Mouse (Mus musculus): ENCODE results near the gene Prss56.

The Prss56 gene

GRCm38 (mm10) chr1:87183013-87183412, at the start of gene Prss56:
Prss56 (plus strand) TSS chr1:87183313.
- DNase-seq, result no peak

GRCm38 (mm10) chr1:87141550-87141949, 41.6 kb upstream of the Prss56 start:
- no peak for DNase-seq

- no peak for DNase-seq
Measured at GRCm38 (mm10) chr1:87142456-87142855, 40.7 kb upstream of the Prss56 start.

GRCm38 (mm10) chr1:87143141-87143540, 40.0 kb upstream of the Prss56 start:
- DNase-seq, result no peak

- no peak for DNase-seq
Measured at GRCm38 (mm10) chr1:87149422-87149821, 33.7 kb upstream of the Prss56 start.

GRCm38 (mm10) chr1:87151286-87151685, 31.8 kb upstream of the Prss56 start:
- no peak for DNase-seq

- DNase-seq, result no peak
Measured at GRCm38 (mm10) chr1:87153776-87154500, 29.2 kb upstream of the Prss56 start.

GRCm38 (mm10) chr1:87154501-87155120, 28.5 kb upstream of the Prss56 start:
- DNase-seq, result no peak

GRCm38 (mm10) chr1:87155531-87156198, 27.4 kb upstream of the Prss56 start:
- DNase-seq, result no peak

- no peak for DNase-seq
Measured at GRCm38 (mm10) chr1:87156199-87156587, 26.9 kb upstream of the Prss56 start, which contains the start of gene Ecel1. Ecel1 (minus strand) TSS chr1:87156521.

- DNase-seq, result no peak
Measured at GRCm38 (mm10) chr1:87159396-87159795, 23.7 kb upstream of the Prss56 start.

GRCm38 (mm10) chr1:87164164-87164795, 18.8 kb upstream of the Prss56 start:
- no peak for DNase-seq

GRCm38 (mm10) chr1:87164796-87165184, 18.3 kb upstream of the Prss56 start:
- no peak for DNase-seq

GRCm38 (mm10) chr1:87170458-87170857, 12.7 kb upstream of the Prss56 start:
- DNase-seq, result no peak

GRCm38 (mm10) chr1:87171312-87171711, 11.8 kb upstream of the Prss56 start:
- DNase-seq, result no peak

GRCm38 (mm10) chr1:87172316-87172715, 10.8 kb upstream of the Prss56 start:
- no peak for DNase-seq

- DNase-seq, result peak; percentile 43
Measured at GRCm38 (mm10) chr1:87174006-87174955, 8.8 kb upstream of the Prss56 start.

GRCm38 (mm10) chr1:87175852-87176292, 7.2 kb upstream of the Prss56 start:
- DNase-seq, result no peak

- DNase-seq, result no peak
Measured at GRCm38 (mm10) chr1:87180896-87181295, 2.2 kb upstream of the Prss56 start.

GRCm38 (mm10) chr1:87183998-87184750, 1.1 kb downstream of the Prss56 start:
- DNase-seq, result no peak

GRCm38 (mm10) chr1:87184751-87185139, 1.6 kb downstream of the Prss56 start:
- DNase-seq, result peak; percentile 62

Measured in cerebellum, adult 8-10 months (tissue).